Mouse (Mus musculus) CH12F3 (cell line): ENCODE measurements around the gene Hemgn.

Experiments
- in situ Hi-C: fragments of 300-500 bp; cut with MboI; formaldehyde crosslinking; loops from 2 replicates; pipeline ENCODE4 v1.14.3; 2020; ENCODE audit warnings: low sequenced_read_pairs

Hemgn gene

DNA sequence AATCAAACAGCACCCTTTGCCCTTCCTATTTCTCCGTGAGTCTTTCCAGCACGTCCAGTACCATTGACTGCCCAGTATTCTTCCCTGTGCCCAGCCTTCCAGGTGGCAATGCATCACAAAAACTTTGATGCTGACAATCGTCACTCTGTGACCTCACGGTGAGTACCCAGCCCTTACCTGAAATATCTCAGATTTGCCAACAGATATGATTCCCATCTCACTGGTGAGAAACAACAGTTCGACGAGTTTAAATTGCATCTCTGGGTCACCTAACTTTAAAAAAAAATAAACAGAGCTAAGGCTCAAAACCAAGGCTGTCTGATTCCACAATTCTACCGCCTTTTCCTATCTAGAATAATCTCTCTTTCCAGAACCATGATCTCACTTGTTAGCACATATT, at the start of gene Hemgn:
Gene Hemgn (minus strand): TSS at position 101 of the 400 bp plus-strand sequence.
- in situ Hi-C loops, result no loop called here

DNA sequence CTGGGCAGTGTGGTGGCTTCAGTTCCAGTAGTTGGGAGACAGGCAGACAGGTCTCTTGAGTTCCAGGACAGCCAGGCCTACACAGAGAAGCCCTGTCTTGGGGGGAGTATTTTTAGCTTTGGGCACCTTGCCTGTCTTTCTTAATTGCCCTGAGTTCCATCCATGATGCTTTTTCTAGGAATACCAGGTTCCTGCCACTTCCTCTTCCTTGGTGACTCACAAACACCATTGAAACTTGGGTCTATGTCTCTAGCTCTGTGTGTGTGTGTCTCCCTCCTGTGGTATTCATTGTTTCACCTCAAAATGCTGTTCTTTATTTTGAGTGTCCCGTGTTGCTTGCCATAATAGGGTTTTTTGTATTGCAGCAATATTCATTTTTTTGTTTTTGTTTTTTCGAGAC, 45.1 kb upstream of the Hemgn start:
- in situ Hi-C loops, result no loop called here

DNA sequence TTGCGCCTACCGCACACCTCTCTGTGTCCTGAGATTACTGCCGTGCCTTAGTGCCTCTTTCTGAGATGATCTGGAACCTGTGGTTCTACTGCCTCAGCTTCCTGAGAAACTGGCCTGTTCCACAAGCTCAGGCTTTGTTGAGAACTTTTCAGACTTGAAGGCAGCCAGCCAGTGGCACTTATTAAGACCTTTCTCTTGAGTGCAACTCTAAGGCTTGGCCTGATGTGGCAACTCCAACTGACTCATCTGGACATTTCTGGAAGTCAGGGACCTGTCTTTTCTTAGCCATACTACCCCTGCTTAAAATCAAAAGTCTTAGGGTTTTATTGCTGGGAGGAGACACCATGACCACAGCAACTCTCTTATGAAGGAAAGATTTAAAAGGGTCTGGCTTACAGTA, 43.9 kb upstream of the Hemgn start:
- in situ Hi-C loops, result no loop called here

DNA sequence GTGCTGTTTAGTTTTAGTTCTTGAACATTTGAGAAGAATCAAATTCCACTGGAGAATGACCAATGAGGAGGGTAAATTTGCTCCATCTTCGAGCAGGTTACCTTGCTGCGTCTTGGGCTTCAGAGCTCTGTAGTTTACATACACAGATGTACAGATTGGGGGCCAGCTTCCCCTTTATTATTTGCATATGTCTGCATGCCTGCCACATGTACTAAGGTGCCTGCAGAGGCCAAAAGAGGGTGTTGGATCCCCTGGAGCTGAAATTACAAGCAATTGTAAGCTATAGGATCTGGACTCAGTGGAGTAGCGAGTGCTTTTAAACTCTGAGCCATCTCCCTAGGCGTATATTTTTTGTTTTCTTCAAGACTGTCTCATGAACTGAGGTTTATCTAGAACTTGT, 43.5 kb upstream of the Hemgn start:
- in situ Hi-C loops, result no loop called here

DNA sequence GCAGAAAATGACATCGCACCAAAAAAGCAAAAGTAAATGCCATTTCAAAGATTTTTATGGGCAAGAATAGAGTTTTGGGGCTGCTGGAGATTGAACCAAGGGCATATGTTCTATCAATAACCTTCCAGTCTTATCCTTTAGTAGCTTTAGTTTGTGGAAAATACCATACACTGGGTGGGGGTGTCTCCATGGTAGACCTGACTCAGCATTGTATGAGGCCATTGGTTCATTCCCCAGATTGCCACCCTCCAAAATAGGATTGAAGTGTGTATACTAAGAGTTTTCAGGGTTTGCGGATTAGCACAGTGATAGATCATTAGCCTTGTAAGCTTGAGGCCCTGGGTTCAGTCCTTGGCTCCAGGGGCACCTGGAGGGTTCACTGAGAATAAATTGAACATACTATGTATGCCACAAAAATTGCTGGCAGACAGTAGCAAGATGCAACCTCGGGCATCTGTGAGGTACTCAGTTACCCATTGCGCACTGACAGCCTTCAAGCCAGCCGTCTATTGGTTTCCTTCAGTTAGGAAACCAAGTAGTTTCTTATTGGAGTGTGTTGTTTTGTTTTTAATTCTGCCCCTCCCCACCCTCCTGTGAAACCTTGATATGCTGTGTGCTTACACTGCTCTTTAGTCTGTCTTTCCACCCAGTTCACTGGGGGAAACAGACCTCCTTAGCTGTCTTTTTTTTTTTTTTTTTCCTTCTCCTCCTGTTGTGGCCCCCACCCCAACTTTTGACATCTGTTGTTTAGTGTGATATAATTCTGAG, 41.0 kb upstream of the Hemgn start:
- in situ Hi-C loops, result no loop called here

DNA sequence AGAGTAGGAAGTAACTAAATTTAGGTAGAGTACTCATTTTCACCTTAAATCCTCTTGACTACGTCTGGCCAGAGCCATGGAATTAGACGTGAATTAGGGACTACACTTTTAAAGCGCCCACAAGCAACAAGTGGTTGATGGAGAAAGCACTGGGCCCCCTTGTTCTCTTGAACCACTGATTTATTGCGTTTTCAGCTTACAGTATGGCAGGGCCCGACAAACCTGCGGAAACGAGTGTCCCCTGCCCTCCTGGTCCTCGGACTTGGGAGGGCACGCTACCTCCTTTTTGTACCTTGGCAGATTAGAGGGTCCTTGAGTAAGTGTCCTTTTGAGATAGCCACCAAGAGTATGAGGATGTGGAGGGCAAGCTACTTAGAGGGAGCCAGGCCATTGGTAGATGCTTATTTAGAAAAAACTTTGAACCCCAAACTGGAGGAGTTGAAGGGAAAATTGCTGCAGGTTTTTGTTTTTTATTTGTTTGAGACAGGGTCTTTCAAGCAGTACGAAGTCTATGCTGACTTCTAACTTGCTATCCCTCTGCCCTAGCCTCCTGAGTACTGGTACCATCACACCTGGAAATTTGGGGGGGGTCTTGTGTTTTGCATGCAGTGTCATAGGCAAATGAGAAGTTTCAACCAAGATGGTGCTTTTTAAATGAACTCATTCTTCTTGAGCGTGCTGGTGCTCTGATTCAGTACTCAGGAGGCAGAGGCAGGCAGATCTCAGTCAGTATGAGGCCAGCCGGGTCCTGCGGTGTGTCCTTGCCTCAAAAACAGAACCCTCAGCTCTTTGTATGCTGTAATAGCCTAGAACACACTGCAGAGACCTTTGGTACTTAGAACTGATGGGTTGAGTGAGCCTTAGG, 39.8 kb upstream of the Hemgn start:
- in situ Hi-C loops, result no loop called here

DNA sequence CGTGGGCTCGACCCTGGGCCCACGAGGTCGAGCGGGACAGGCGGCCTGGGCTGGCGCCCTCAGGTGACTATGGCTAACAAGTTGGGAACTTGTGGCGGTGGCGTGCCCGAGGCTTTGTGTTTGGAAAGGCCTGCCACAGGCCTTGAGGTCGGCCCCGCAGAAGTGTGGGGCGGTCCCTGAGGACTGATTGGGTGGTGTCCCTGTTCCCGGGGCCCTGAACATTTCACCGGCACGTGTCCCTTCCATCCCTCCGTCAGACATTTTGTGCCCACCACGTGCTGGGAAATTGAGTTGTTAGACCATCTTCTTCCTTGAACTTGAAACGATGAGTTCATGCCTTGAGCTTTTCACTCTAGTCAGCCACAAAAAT, 39.2 kb upstream of the Hemgn start:
- in situ Hi-C loops, result no loop called here

DNA sequence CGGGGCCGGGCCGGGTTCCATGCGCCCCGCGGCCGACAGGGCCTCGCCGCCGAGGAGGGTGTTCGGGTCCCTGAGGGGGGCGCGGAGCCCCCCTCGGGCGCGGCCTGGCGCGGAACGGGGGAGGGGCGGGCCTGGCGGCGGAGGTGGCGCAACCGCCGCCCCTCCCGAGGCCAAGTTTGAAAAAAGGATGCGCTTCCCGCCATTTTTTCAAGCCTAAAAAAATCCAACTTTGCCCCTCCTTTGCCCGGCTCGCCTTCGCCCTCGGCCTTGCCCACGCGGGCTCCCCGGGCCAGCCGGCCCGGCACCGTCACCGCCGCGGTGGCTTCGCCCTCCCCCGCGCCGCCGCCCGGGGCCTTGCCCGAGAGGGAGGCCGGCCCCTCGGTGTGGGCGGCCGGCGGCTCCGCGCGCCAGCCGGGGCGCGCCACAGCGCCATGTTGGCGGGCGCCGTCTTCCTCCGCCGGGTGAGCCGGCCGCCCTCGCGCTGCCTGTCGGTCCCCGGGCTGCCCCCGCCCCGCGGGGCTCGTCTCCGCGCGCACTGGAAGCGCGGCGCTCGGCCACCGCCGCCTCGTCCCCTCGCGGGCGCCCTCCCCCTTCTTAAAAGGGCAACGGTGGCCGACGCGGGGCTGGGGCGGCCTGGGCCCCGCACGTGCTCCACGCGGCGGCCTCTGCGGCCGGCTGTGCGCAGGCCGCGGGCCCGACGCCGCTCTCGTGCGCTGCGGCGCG, 38.6 kb upstream of the Hemgn start:
- in situ Hi-C loops, result no loop called here

DNA sequence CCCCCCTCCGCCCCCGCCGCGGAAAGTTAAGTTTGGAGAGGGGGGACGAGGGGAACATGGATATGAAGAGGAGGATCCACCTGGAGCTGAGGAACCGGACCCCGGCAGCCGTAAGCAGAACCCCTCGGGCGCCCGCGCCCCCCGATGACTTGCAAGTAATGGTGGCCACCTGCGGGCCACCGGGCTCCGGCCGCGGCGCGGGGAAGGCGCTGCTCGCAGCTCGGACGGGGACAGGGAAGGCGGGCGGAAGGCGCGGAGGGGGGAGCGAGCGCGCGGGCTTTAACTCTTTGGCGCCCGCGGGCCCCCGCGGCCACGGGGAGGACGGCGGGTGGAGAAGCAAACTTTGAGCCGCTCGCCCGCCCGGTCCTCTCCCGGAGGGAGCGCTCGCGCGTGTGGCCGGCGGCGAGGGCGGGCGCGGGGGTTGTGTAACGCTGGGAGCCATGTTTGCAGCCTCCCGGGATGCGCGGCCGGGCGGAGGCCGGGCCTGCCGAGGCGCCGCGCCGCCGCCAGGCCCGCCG, 38.0 kb upstream of the Hemgn start:
- in situ Hi-C loops, result no loop called here

DNA sequence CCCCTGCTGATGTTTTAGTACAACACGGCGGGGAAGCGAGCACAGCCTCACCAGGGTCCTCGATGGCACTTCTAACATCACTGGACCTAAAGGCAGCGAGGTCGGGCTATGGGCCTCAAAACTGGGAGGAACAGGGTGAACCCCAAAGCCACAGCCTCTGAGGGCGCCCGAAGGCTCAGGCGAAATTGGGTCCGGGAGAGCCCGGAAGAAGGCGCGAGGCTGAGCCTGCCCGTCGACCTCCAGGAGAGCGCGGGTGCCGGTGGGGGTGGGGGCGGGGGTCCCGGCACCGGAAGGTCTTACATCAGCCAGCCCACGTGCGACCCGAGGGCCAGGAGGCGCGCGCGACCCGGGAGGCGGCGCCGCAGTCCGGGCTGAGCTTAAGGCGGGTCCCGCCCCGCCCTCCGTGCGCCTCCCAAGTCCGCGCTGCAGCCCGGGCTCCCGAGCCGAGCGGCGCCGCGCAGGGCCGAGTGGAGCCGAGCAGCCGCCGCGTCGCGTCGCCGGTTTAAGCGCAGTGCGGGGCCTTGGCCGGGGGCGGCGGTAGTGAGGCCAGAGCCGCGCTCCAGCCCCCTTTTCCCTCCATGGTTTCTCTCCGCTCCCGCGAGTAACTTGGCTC, 37.3 kb upstream of the Hemgn start, which contains the start of gene Anp32b:
Gene Anp32b (plus strand): TSS at position 384 of the 613 bp plus-strand sequence.
- in situ Hi-C loops, result no loop called here

DNA sequence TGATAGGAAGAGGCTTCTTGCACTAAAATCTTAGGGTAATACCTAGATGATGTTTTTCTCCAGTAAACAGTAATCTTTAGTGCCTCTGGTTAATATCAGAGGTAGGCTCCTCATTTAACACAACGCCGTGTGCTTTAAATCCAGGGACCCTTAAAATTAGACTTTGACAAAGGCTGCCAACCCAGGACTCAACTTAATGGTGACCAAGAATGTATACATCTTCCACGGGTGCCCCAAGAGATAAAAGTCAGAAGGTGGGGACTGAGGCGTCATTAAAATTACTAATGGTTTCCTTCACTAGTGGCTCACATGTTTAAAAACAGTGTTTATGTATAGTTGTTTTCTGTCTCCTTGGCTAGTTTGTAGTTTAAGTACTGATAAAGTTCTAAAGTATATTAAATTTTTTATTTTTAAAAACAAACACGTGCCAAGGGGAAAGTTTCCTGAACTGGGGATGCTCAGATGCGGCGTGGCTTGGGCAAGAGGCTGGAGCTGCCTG, 36.8 kb upstream of the Hemgn start:
- in situ Hi-C loops, result no loop called here

DNA sequence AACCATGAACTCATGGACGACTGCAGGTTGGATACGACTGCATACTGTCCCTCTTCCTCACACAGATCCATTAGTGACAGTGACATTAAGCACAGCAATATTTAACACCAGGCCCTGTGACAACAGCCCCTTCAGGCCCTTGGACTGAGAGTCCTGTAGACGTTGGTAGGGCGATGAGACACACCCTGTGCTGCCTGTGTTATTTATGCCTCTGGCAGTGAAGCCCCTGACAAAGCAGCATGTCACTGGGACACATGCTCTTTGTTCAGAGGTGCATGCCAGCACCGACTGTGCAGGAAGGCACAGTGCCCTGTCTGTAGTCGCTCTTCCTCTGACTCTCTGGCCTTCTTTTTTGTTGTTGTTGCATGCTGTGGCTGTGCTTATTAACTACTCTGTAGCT, 35.6 kb upstream of the Hemgn start:
- in situ Hi-C loops, result no loop called here

DNA sequence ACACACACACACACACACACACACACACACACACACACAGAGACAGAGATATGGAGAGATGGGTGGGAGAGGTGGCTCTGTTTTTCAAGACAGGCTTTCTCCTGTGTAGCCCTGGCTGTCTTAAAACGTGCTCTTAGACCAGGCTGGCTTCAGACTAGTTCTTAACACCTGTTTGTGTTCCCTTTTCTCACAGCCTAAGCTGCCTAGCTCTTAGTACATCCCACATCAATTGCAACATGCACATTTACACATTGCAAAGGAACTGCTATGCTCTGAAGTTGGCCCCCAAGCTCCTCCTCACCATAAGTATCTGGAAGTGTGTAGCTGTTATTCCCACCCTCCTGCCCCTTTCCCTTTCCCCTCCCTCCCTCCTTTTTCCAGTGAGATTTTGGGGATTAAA, 34.2 kb upstream of the Hemgn start:
- in situ Hi-C loops, result no loop called here

DNA sequence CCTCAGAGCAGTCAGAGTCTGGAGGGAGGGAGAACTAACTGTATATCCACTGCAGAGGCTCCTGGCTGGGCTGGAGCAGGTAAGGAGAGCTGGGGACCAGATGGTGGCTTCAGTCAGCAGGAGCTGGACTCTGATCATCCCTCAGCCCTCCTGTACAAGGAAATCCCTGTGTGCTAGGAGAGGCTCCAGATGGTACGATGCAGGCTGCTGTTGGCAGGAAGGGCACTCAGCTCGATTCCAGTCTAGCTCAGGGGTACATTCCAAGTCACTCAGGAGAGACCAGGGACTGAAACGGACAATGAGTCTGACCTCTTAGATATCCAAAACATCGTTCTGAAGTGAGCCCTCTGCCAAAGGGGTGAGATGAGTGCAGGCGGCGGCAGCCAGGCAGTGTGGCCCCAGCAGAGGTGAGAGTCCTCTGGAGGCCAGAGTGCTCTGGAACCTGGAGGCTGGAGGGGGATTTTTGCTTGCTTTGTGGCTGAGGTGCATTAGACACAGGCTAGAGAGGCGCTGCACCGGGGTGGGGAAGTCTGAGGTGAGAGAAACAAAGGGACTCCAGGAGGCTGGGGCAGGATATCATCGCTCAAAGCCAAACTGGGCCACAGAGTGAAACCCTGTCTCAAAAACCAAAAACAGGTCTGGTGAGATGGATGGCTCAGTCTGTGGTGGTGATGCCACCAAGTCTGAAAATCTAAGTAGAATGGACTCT, 32.1 kb upstream of the Hemgn start:
- in situ Hi-C loops, result no loop called here

DNA sequence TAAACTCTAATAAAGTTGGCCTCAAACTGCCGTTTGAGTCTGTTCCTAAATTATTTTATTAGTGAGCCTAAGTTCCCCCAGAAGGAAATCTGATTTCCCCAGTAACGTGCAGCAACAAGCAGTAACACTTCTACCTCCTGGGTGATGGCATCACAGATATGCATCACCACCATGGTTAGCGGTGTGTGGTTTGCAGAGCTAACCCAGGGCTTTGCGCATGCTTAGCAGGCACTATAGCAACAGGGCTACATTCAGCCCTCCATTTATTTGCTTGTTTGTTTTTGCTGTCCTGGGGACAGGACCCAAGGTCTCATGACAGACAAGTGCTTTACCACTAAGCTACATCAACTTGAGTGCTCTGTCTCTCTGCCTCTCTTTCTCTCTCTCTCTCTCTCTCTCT, 29.2 kb upstream of the Hemgn start:
- in situ Hi-C loops, result no loop called here

DNA sequence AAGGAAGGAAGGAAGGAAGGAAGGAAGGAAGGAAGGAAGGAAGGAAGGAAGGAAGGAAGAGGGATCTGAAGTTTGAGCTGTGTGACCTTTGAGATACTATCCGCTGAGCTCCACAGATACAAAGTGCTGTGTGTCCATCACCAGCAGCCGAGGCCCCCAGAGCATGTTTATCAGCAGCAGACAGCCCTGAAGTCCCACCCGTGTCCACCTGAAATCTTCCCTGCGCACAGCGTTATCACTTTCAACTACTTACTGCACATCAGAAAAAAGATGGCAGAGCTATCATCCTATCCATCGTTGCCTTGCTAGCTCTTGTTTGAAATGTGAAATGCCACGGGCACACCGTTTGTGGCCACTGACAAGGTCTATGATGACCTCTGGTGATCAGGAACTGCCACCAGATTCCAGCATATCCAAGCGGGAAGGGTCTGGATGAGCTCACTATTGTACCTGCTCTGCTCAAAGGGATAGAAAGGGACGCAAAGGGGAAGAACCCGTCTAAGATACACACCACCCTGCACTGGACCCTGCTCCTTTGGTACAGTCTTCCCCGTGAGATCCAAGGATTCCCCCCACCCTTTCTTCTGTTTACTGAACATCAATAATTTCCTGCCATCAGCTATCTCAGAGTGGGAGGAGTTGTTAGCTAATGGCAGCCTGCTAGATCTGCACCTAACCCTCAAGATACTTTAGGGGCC, 19.2 kb upstream of the Hemgn start:
- in situ Hi-C loops, result no loop called here

DNA sequence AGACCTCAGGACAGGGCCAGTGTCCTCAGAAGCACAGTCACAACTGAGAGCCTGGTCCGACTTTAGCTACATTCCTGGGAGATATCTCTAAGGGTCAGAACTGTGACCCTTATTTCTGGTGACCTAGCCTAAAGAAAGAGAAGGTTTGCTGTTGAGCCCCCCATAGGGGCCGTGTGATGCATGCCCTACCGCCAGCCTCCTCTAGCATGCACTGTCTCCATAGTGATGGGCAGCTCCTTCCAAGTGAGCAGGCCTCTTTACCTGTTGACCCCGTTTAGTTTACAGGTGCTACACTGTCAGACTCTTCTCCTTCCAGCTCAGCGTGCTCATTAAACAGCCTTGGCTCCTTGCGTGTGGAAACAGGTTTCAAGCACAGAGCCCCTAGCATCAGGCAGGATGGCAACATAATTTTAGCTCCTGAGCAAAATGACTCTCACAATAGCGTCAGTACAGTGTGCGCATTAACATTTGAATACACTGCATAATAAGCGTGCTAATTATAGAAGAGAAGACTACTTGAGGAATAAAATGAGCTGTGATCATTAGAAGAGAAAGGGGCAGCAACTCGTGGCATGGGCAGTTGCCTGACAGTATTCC, 15.7 kb upstream of the Hemgn start:
- in situ Hi-C loops, result no loop called here

DNA sequence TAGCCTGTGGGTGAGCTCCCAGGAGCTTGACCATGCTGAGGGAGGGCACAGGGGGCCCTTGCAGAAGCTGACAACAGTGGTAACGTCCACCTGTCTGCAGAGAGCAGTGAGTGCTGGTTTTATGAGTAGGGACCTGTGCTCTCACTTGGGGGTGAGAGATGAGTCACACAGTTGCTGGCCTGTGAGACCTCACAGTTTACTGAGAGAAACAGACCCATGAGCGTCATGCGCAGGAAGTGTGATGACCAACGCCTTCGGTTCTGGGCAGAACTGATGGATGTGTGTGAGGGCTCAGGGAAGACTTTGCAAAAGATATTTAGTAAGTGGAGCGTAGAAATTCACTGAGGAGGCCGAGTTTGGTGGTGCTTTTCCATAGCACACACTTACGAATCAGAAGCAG, 9.3 kb upstream of the Hemgn start:
- in situ Hi-C loops, result no loop called here

DNA sequence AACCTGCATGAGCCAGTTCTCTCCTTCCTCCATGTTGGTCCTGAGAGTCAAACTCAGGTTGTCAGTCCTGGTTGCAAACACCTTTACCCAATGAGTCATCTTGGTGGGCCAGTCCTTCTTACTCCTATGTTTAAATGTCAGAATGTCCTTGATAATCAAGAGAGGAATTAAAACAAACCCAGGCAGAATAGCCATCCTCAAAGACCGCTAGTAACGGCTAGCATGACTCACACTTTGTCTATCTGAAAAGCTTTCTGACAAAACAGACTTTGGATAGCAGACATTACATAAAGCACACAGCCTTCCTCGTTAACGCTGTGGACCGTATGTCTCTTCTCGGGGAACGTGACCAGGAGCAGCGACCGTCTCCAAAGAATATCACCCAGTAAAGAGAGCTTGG, 5.5 kb upstream of the Hemgn start:
- in situ Hi-C loops, result no loop called here
